Mouse (Mus musculus) left cerebral cortex, postnatal 36 days (tissue): Measurements from ENCODE around the gene Dock7. TPM values are rescaled to one million over a fixed set of nuclear protein-coding genes. Genes with fewer than 3 reads are reported as not detected.

Experiments
- DNase-seq, 2 experiments: peaks; one replicate each; pipeline ENCODE4 v3.0.0; 2021 to 2022; ENCODE audit warnings: low spot score in 2 of 2, mixed read lengths in 1 of 2
- intact Hi-C: fragments of 180-260 bp; cut with DNase I; formaldehyde crosslinking; loops from one replicate; pipeline ENCODE4 v1.15.1; 2025
- total RNA-seq, 2 experiments: library from RNA; stranded (reverse); gene quantifications; 2 replicates each; pipeline ENCODE4 v1.2.3; 2021

The Dock7 gene
- total RNA-seq, 2 experiments from 2014 or later = 36.0 to 45.1 TPM

- no peak for DNase-seq
- intact Hi-C loops = loop anchor here (5.0 kb wide), 2 partner anchors 39 to 59 kb away; no protein-coding TSS in a partner anchor
These were observed 2.8 kb upstream of the Dock7 start for GRCm38 (mm10) chr4:99123546-99123945.

GRCm38 (mm10) chr4:99122786-99123185, 2.1 kb upstream of the Dock7 start:
- intact Hi-C loops = loop anchor here (5.0 kb wide), 2 partner anchors 40 to 60 kb away; no protein-coding TSS in a partner anchor
- no peak for DNase-seq

GRCm38 (mm10) chr4:99122047-99122446, 1.3 kb upstream of the Dock7 start:
- intact Hi-C loops = loop anchor here (5.0 kb wide), 2 partner anchors 40 to 60 kb away; no protein-coding TSS in a partner anchor
- DNase-seq = no peak

GRCm38 (mm10) chr4:99121123-99121755, 524 bp upstream of the Dock7 start:
- DNase-seq = no peak
- intact Hi-C loops = loop anchor here (2.0 to 5.0 kb wide), 3 partner anchors 41 to 198 kb away; partner anchors contain the start of gene Usp1

DNA sequence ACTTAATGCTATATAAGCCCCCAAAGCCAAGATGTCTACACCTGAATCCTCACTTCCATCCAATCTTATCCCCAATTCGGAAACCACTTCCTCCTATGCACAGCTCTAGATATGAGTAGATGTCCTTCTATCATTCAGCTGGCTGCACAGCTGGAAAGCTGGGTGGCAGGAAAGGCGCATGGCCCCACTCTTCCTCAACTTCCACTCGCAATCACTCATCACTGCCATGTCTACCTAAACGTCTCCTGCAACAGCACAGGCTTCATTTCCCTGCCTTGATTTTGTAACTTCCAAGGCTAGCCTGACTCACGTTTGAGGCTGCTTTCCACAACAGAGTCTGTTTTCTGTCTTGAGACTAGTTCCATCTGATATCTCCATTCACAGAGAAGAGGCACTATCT, 1.7 kb downstream of the Dock7 start:
- intact Hi-C loops = no loop called here
- DNase-seq = no peak

DNA sequence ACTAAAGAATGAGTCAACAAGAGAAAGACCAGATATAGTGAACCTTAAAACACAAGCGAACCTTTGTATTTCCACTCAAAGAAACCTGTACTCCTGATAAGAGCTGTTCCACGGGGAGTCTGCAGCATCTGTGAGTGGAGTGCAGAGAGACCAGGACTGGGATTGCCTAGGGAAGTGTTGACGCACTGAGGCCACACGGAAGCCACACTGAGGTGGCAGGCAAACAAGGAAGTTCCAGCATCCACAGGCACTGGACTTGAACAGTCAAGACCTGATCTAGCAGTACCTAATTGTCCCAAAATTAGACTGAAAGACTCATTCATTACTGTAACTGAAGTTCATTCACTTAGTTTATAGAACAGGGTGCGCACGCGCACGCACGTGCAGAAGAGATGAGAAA, 4.9 kb downstream of the Dock7 start:
- DNase-seq = no peak
- intact Hi-C loops = no loop called here

GRCm38 (mm10) chr4:99111670-99112069, 9.0 kb downstream of the Dock7 start:
- intact Hi-C loops = no loop called here
- DNase-seq = no peak

DNA sequence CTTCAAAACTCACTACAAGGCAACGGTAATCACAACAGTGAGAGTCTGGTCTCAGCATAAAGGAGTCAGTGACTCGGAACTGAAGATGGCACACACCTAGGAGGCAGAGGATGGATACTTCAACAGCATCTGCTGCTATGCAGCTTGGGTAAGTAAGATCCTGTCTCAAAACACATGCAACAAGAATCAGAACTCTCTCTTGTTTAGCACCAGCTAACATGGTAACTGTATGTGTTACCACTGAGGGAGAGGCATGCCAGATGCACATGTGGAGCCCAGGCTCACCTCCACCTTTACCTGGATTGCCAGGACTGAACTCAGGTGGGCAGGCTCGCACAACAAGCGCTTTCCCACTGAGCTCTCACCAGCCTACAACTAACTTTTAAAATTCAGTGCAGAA, 11.9 kb downstream of the Dock7 start:
- intact Hi-C loops = no loop called here
- DNase-seq = no peak

DNA sequence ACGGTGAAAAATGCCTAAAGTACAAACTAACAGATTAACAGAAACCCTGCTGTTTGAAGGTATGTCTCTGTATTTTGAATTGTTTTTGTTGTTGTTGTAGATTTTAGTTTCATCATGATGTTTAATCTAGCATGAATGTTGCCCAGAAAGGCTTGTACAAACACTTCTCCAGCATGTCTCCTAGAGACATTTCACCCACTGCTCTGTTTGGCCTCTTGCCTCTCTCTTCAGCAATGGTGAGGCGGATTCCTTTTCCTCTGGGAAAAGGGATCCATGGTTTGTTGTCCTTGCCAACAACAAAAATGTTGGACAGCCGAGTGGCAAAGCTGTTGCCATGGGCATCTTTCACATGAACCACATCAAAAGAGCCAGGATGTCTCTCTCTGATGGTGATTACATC, 17.9 kb downstream of the Dock7 start:
- intact Hi-C loops = no loop called here
- DNase-seq = no peak

DNA sequence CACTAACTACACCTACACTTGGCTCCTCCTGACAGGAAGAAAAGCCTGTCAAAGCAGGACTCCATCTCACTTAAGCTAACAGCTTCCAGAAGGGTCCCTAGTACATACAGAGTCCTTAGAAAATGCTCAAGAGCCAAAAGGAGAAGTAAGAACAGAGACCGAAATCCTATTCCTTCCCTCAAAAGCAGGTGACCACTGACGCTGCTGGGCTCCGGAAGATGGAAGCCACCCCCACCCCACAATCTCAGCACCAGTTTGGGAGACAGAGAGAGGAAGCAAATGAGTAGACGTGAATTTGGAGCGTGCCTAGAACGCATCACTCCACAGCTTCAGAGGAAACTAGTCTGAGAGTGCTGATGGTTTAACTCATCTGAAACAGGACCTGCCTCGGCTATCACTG, 20.0 kb downstream of the Dock7 start:
- no peak for DNase-seq
- intact Hi-C loops = no loop called here

DNA sequence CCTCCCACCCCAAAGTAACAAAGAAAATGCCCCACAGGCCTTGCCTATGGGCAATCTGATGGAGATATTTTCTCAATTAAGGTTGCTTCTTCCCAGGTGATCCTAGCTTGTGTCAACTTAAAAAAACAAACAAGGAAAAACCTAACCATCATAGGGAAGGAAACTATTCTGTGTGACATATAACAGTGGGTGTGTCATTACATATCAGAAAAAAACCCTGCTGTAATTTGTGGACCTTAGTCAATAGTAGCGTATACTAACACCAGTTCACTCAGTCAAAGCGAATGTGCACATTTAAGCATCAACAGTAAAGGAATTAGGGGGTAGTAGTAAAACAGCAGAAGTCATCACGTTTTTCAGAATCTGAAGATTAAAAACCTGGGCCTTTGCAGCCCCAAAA, 28.9 kb downstream of the Dock7 start:
- DNase-seq = no peak
- intact Hi-C loops = no loop called here

- DNase-seq = no peak
- intact Hi-C loops = no loop called here
These were observed 29.5 kb downstream of the Dock7 start for GRCm38 (mm10) chr4:99091151-99091701.

- intact Hi-C loops = no loop called here
- no peak for DNase-seq
These were observed 32.8 kb downstream of the Dock7 start for GRCm38 (mm10) chr4:99087760-99088485.

- intact Hi-C loops = no loop called here
These were observed 36.9 kb downstream of the Dock7 start for GRCm38 (mm10) chr4:99083862-99084261.

GRCm38 (mm10) chr4:99081169-99081568, 39.5 kb downstream of the Dock7 start:
- DNase-seq = no peak
- intact Hi-C loops = no loop called here

More at GRCm38 (mm10) chr4:99083862-99084261, 36.9 kb downstream of the Dock7 start:
- DNase-seq = no peak

- no peak for DNase-seq
- intact Hi-C loops = no loop called here
These were observed 42.7 kb downstream of the Dock7 start for GRCm38 (mm10) chr4:99078005-99078404.

DNA sequence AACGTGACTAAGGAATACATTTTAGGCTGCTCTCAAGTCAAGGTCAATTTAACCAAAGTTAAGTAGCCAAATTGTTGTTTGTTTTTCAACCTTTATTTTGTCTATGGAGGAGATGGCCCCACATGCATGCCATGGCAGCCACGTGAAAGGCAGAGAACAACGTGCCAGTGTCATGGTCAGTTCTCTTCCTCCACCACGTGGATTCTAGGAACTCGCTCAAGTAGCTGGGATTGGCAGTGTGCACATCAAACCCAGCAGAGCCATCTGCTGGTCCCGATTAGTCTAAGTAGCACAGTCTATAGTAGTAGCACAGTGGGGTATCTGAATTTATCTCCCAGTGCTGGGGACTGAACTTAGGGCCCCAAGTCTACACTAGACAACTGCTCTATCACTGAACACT, 51.9 kb downstream of the Dock7 start:
- intact Hi-C loops = no loop called here
- DNase-seq = no peak

- intact Hi-C loops = no loop called here
- no peak for DNase-seq
These were observed 56.2 kb downstream of the Dock7 start for GRCm38 (mm10) chr4:99064524-99064923.

GRCm38 (mm10) chr4:99048581-99048980, 72.1 kb downstream of the Dock7 start:
- intact Hi-C loops = no loop called here

DNA sequence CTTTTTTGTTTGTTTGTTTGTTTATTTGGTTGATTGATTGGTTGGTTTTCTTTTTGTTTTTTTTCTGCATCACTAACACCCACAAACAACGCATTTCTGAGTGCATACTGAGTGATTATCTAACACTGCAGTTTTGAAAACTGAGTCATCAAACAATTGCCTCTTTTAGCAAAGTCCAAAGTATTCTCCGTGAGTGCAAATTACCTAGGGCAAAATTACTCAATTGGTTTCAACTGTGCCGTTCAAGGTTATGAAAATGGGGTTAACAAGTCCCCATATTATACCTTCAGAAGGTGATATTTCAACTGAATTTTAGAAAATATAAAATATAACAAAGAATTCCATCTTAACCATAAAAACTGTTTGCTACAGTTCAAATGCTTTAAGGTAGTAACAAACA, 74.2 kb downstream of the Dock7 start:
- intact Hi-C loops = no loop called here

More at GRCm38 (mm10) chr4:99048581-99048980, 72.1 kb downstream of the Dock7 start:
- no peak for DNase-seq

DNA sequence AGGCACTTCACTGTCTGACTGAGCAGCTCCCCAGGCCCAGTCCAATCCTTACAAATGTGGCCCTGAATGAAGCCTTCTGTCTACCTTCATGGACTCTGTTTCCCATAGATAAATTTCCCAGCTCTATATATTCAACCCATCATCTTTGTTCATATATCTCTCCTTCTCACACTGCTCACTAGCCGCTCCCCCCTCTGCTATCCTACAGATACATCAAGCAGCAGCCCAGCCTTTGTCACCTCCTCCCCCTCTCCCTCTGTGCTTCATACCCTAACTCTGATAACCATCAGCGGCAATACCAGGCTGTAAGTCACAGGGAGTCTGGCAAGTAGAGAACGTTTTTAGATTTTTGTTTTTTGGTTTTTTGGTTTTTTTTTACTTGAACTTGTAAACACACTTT, 75.9 kb downstream of the Dock7 start:
- intact Hi-C loops = no loop called here
- DNase-seq = no peak

More for the DNA sequence above, 74.2 kb downstream of the Dock7 start:
- DNase-seq = no peak
